Comparison of ENCODE assay signal across 8 mouse cellular contexts in genomic region chr10:80159561-80160454, GRCm38 (mm10). TPM values are rescaled to one million over a fixed set of nuclear protein-coding genes. Genes with fewer than 3 reads are reported as not detected.
DNase-seq lines count a peak whose midpoint lies in the region; ATAC-seq and TF ChIP-seq lines count a peak whose summit lies in the region.

No protein-coding gene starts in this region.

- H3K4me3 ChIP-seq in hindbrain, embryonic 14.5 days (replicated peaks; ENCODE audit: low read length) = peak overlapping the region; percentile 30

- peak overlapping the region; percentile 74 for H3K4me2 ChIP-seq in hindbrain, embryonic 14.5 days (replicated peaks)

- TF ChIP-seq CTCF in Patski (IDR thresholded peaks at IDR 0.05) = no peak

- in situ Hi-C loops in Patski (cut with MboI; ENCODE audit: low pct_unique_long_range_greater_than_20kb) = no loop called here

- peaks cover 37% of the 10 kb centered on the region for H3K4me1 ChIP-seq in hindbrain, embryonic 14.5 days (replicated peaks; ENCODE audit: control insufficient read depth, insufficient read depth, low read length)

- peak overlapping the region; percentile 92 for H3K27ac ChIP-seq in hindbrain, embryonic 14.5 days

- peaks cover 37% of the 10 kb centered on the region for H3K36me3 ChIP-seq in hindbrain, embryonic 14.5 days (replicated peaks; ENCODE audit: control insufficient read depth, insufficient read depth)

- no peaks in the 10 kb centered on the region for H3K9me3 ChIP-seq in hindbrain, embryonic 14.5 days (ENCODE audit: control insufficient read depth, low read length)

- peak overlapping the region; percentile 59 for H3K9ac ChIP-seq in hindbrain, embryonic 14.5 days

- POLR2A ChIA-PET in Patski (lab: Charles Lee) = interaction anchor here (11.6 kb wide), 1 partner anchor 10 kb away, joined by 191 read pairs; the partner anchor contains the start of gene Midn

- CTCF ChIA-PET in Patski (lab: Charles Lee) = interaction anchor here (1.0 to 1.4 kb wide), 3 partner anchors 9 to 98 kb away, joined by 3 to 5 read pairs (median 3); no protein-coding TSS in a partner anchor

- H3K27me3 ChIP-seq in Patski = no peaks in the 10 kb centered on the region
- no peaks in the 10 kb centered on the region for H3K27me3 ChIP-seq in hindbrain, embryonic 14.5 days (ENCODE audit: control insufficient read depth, insufficient read depth, low read length)

- DNase-seq in Patski (ENCODE audit: low read depth, low spot score) = peak; percentile 97
- peak; percentile 99 for DNase-seq in cerebellum, postnatal 14 days
- DNase-seq in frontal cortex, postnatal 14 days (ENCODE audit: low spot score in 2 of 2) = peak; percentile 98 to 100
- DNase-seq in hindbrain, embryonic 14.5 days (ENCODE audit: low spot score) = peak; percentile 97
- DNase-seq in left cerebral cortex, adult 11 months (ENCODE audit: low spot score) = peak; percentile 99
- DNase-seq in lung, postnatal 4 days = peak; percentile 99
- peak; percentile 93 for DNase-seq in retina, postnatal 7 days (ENCODE audit: low read depth, low spot score)
- peak; percentile 94 for DNase-seq in urinary bladder, adult 2 months (ENCODE audit: low spot score)

- ATAC-seq in Patski = peak; percentile 44
- ATAC-seq in hindbrain, embryonic 14.5 days (ENCODE audit: low FRiP score) = peak; percentile 89

- WGBS in hindbrain, embryonic 14.5 days = under 1% methylated on average over 55 of the region's 55 CpGs

RNA-seq across cellular contexts. Expression of gene Cirbp, which starts 6.0 kb away (rescaled TPM):
- polyA plus RNA-seq in Patski (2021) = 62.1 TPM
- 203 and 252 TPM in 2 replicates for polyA plus RNA-seq in hindbrain, embryonic 14.5 days (2014; fragmentation: Nextera tagmentation; extraction: Ambion mirVana)
- 249 and 276 TPM in 2 replicates for polyA plus RNA-seq in urinary bladder, adult 2 months (2012; rRNA removed)

RNA-seq across cellular contexts. Expression of gene Midn, which starts 11.7 kb away (rescaled TPM):
- 116 TPM for polyA plus RNA-seq in Patski (2021)
- 44.1 and 54.4 TPM in 2 replicates for polyA plus RNA-seq in hindbrain, embryonic 14.5 days (2014; fragmentation: Nextera tagmentation; extraction: Ambion mirVana)
- 21.2 and 30.5 TPM in 2 replicates for polyA plus RNA-seq in urinary bladder, adult 2 months (2012; rRNA removed)

RNA-seq across cellular contexts. Expression of gene 1600002K03Rik, which starts 12.9 kb away (rescaled TPM):
- polyA plus RNA-seq in Patski (2021) = 7.9 TPM
- polyA plus RNA-seq in hindbrain, embryonic 14.5 days (2014; fragmentation: Nextera tagmentation; extraction: Ambion mirVana) = 7.0 and 7.7 TPM in 2 replicates
- polyA plus RNA-seq in urinary bladder, adult 2 months (2012; rRNA removed) = 18.4 and 21.5 TPM in 2 replicates

RNA-seq across cellular contexts. Expression of gene Cbarp, which starts 19.2 kb away (rescaled TPM):
- 30.0 TPM for polyA plus RNA-seq in Patski (2021)
- polyA plus RNA-seq in hindbrain, embryonic 14.5 days (2014; fragmentation: Nextera tagmentation; extraction: Ambion mirVana) = 93.4 and 96.4 TPM in 2 replicates
- 9.2 and 12.2 TPM in 2 replicates for polyA plus RNA-seq in urinary bladder, adult 2 months (2012; rRNA removed)

RNA-seq across cellular contexts. Expression of gene Efna2, which starts 19.5 kb away (rescaled TPM):
- 1.1 TPM for polyA plus RNA-seq in Patski (2021)
- polyA plus RNA-seq in hindbrain, embryonic 14.5 days (2014; fragmentation: Nextera tagmentation; extraction: Ambion mirVana) = 25.9 and 26.2 TPM in 2 replicates
- 3.0 and 3.3 TPM in 2 replicates for polyA plus RNA-seq in urinary bladder, adult 2 months (2012; rRNA removed)

Comparison
In these comparisons a context has a peak if more than half of its experiments do, and no peak if none do; other contexts are left out.
1. Peak in every context shown above with its lines: DNase-seq, ATAC-seq, H3K4me3 ChIP-seq and H3K27ac ChIP-seq.